Mouse (Mus musculus) left cerebral cortex, postnatal 36 days (tissue): ENCODE data around the gene Rer1. TPM values are rescaled to one million over a fixed set of nuclear protein-coding genes. Genes with fewer than 3 reads are reported as not detected.

ENCODE experiments used
- DNase-seq, 2 experiments: peaks; one replicate each; pipeline ENCODE4 v3.0.0; 2021 to 2022; ENCODE audit warnings: low spot score in 2 of 2, mixed read lengths in 1 of 2
- intact Hi-C: fragments of 180-260 bp; cut with DNase I; formaldehyde crosslinking; loops from one replicate; pipeline ENCODE4 v1.15.1; 2025
- total RNA-seq, 2 experiments: library from RNA; stranded (reverse); gene quantifications; 2 replicates each; pipeline ENCODE4 v1.2.3; 2021

The Rer1 gene
- total RNA-seq, 2 experiments from 2014 or later, result 65.6 to 67.3 TPM

DNA sequence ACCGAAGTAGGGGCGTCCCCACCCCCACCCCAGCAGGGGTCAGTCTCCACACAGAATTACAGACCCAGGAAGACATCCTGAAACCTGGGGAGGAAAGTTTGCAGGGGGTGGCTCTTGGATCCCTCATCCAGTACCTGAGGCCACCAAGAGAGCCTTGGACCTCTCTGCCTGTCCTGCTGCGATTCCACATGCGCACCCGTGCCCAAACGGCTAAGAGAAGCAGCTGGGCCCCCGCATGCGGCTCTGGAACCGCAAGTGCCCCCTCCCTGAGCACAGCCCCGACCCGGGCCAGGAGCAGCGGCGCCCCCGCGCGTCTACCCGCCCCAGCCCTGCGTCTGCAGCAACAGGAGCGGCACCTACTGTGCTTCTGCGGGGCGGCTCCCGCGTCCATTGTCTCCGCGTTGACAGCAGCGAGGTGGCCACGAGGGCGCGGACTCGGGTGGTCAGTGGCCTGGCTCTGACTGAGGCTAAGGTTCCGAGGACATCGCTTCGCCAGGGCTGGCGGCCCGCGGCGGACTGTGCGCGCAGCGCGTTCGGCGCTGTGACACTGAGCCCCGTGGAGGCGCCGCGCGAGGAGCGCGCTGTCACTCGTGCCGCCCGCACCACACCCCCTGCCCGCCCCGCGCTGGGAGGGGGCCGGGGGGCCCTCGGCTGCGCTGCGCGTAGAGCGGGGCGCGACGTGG is 43.4 kb downstream of the Rer1 start:
- intact Hi-C loops, result no loop called here
- peak; percentile 53 to 71 for DNase-seq

DNA sequence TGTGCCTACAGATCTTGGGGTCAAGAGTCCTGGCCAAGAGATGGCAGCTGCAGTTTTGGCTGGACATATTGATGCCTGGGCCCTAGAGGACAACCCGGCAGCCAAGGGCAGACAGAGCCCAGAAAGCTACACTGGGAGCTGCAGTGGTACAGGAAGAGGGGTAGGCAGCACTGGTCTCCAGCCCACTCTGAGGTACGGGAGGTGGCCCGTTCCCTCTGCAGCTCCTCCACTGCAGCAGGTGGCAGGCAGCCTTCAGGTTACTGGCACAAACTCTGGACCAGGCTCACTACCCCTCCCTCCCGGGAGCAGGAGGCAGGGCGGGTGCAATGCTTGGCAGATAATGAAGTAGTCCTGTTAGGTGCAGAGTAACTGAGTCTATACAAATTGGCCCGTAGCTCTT is 45.5 kb downstream of the Rer1 start:
- DNase-seq, result no peak
- intact Hi-C loops, result no loop called here

DNA sequence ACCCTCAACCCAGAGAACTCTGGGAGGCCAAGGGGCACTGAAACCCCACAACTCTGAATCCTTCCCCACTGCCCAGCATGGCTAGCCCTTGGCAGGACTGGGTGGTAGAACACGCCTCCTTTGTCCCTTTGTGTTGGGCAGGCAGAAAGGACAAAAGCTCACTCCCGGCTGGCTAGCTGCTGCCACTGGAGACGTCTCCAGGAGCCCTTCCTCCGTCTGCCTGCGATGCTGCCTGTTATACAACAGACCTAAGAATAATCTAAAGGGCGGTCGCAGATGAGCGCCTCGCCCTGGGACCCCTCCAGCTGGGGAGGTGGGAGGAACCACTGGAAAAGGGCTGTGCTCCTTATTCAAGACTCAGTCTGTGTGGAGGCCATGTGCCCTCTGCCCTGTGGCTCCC is 46.0 kb downstream of the Rer1 start:
- intact Hi-C loops, result no loop called here
- DNase-seq, result peak; percentile 62 to 71

DNA sequence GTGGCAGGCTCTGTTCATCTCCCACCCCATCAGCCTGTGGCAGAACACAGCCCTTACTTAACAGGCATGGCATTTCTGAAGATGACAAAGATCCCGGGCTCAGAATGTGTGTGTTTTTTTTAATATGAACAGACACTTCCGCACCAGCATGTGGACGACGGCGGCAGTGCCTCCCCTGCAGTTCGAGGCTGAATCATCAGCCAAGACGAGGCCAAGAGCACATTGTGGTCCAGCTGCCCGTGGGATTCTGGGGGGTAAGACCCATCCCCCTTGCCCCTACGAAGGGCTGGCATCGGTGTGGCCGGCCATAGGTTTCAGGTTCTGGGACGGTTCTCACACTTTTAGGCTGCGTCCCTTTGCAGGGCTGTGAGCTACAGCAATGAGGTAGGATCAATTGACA is 51.4 kb downstream of the Rer1 start:
- intact Hi-C loops, result no loop called here

DNA sequence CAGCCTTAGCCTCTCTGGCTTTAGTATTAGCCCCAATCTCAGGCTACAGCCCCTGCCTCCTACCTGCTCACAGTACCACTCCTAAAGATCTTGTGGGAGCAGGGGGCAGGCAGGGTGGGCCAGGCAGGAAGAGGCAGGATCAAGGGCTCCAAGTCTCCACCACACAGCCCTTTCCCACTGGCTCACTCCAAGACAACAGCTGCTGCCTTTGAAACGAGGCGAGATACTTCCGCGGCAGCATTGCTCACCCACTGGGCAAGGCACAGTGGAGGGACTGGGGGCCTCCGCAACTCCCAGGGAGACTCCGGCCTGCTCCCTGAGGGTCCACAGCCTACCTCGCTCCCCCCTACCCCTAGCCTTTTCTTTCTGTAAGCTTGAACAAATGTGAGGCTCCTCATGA is 52.0 kb downstream of the Rer1 start:
- DNase-seq, result no peak
- intact Hi-C loops, result no loop called here

More for the DNA sequence above, 51.4 kb downstream of the Rer1 start:
- no peak for DNase-seq

DNA sequence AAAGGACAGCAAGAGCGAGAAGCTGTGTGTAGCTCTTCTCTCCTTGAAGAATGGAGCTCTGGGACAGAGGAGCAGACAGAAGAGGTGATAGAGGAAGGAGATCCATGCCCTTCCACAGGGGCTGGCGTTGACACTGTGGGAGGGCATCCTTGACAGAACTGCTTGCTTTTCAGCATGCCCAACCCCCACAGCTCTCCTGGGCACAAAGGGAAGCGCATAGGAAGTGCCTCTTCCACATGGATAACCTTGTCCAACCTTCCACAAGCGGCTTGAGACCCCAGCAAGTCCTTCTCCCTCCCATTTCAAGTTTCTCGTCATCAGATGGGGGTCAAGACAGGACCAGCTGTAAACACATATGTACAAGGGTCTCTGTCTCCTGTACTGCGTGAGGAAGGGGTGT is 53.1 kb downstream of the Rer1 start:
- intact Hi-C loops, result no loop called here
- DNase-seq, result no peak

DNA sequence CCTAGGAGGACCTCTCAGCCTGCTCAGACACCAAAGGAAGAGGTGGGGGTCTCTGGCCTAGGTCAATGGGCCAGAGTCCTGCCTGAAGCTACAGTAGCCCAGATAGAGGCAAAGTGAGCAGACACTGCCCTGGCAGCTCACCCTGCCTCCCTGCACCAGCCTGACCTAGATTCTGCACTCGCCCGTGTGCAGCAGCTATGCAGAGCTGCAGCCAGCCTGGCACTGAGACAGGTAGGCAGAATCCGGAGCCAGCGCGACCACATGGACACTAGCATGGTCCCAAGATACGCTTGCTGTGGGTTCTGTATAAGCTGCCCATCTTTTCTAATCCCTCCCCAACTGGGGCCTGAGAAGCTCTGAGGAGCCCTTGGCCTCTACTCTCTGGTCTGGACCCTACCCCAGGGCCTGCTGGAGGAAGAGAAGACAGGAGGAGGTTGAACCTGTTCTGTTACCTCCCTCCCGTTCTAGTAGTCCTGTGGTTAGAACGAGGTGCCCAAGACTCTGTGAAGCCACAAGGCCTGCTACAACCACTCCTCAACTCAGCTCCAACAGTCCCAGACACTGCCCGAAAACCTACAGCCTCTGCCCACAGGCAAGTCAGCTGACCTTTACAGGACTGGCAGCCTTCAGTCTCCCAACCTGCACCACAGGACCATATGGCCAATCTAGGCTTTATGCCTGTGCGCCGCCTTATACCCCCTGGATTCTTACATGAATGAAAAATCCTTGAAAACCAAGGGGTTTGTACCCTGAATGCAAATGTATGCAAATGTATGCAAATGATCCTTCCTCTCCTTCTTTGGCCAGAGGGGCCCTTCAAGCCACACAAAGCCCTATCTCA is 61.8 kb downstream of the Rer1 start:
- DNase-seq, result no peak
- intact Hi-C loops, result no loop called here

Other genes starting within 250 kb of the Rer1 start
- 1 to 10 TPM; 3.1 to 3.6 TPM for gene Ttc34, start 248.9 kb downstream of the Rer1 start, total RNA-seq
- under 1 TPM; 0.49 to 1.00 TPM for gene Mmel1, start 216.8 kb downstream of the Rer1 start, total RNA-seq
- 10 to 100 TPM; 51.1 to 68.5 TPM for gene Fam213b, start 187.2 kb downstream of the Rer1 start, total RNA-seq
- gene Tnfrsf14, start 157.8 kb downstream of the Rer1 start, total RNA-seq, result 1 to 10 TPM; 1.5 to 2.1 TPM
- gene Hes5, start 125.5 kb downstream of the Rer1 start, total RNA-seq, result 10 to 100 TPM; 36.5 to 38.6 TPM
- 10 to 100 TPM; 35.2 to 46.6 TPM for gene Pank4, start 122.3 kb downstream of the Rer1 start, total RNA-seq
- 10 to 100 TPM; 63.2 to 92.6 TPM for gene Plch2, start 29.6 kb downstream of the Rer1 start, total RNA-seq
- 10 to 100 TPM; 17.4 to 19.5 TPM for gene Pex10, start 19.4 kb downstream of the Rer1 start, total RNA-seq
- gene Morn1, start 195 bp upstream of the Rer1 start, total RNA-seq, result 10 to 100 TPM in 1 of 2 experiments, 1 to 10 TPM in 1; 8.4 to 11.6 TPM
- 100 to 1,000 TPM; 113 to 119 TPM for gene Ski, start 136.2 kb upstream of the Rer1 start, total RNA-seq
- gene Faap20, start 163.4 kb upstream of the Rer1 start, total RNA-seq, result 10 to 100 TPM; 26.0 to 28.0 TPM